Mouse (Mus musculus) kidney, adult 9 months (tissue): ENCODE measurements around the gene Spata18.
A peak's percentile ranks its signal among the peaks of the same experiment; 100 is the strongest.

Experiments
- DNase-seq: peaks from one replicate; pipeline ENCODE4 v3.0.0; 2022

Gene Spata18

GRCm38 (mm10) chr5:73667877-73668276 lies 16.7 kb downstream of the Spata18 start:
- no peak for DNase-seq

- DNase-seq, result no peak
Measured at GRCm38 (mm10) chr5:73669386-73669785, 18.2 kb downstream of the Spata18 start.

GRCm38 (mm10) chr5:73675604-73676003 lies 24.4 kb downstream of the Spata18 start:
- DNase-seq, result no peak

- DNase-seq, result no peak
Measured at GRCm38 (mm10) chr5:73676626-73677025, 25.4 kb downstream of the Spata18 start.

- DNase-seq, result no peak
Measured at GRCm38 (mm10) chr5:73683221-73683620, 32.0 kb downstream of the Spata18 start.

DNA sequence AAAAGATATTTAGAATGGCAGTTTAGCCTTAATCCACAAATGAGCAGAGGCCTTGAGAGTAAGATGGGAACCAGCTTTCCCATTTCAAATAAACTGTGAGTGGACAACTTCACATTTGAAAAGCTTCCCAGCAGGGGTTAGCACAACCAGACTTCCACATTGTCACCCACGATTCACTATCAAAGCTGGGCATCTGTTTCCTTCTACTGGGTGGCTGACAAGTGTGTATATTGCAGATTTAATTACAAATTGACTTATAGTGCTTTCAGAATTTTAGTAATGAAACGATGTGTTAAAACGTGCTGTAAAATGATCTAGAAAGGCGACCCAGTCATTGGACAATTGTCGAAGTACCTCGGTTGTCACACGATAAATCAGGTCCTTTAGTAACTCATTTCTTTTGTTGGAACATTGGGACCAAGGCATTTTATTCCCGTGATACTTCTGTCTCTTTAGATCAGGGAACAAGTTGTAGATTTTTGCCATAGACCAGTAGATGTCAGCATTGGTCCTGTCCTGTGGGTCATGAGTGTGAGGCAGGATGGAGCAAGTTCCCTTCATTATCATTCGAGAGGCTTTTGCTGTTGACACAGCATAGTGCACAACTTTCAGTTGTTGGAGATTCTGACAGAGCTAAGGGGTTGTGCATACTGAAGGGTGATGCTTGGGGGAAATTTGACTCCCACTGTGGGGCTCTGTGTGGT lies 32.7 kb downstream of the Spata18 start:
- no peak for DNase-seq

GRCm38 (mm10) chr5:73686149-73686548 lies 35.0 kb downstream of the Spata18 start:
- peak; percentile 24 for DNase-seq

DNA sequence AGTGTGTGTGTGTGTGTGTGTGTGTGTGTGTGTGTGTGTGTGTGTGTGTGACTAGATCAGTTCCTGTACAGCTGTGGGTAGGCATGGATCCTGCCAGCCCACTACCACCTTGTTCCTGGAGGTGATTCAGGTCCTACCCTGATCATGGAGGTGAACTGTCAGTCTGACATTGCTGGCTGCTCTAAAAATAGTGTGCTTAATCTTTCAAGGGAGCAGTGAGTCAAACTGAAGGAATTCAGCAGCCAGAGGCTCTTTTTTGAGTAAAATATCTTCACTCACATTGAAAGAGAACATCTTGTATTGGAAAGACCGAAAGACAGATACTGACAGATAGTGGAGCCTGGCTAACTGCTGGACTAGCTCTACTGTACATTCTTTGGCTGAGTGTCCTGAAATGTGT lies 37.4 kb downstream of the Spata18 start:
- no peak for DNase-seq

DNA sequence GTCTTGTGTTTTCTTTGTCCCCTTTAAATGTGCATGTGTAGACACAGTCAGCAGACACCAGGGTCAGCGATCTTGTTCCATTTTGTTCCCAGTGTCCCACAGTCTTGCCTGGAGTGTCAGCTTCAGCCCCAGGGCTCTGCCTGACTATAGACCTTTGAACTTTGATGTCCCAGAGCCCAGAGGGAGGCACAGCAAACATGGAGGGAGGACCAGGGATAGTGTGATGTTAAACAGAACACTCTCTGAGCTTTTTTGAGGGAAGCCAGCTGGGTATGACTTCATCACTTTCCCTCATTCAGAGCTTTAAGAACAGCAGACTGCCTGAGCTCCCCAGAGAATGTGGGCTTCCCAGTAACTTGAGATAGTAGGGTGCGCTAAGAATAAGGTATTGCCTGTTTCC lies 39.0 kb downstream of the Spata18 start:
- DNase-seq, result no peak

- no peak for DNase-seq
Measured at GRCm38 (mm10) chr5:73691723-73692520, 40.7 kb downstream of the Spata18 start.

DNA sequence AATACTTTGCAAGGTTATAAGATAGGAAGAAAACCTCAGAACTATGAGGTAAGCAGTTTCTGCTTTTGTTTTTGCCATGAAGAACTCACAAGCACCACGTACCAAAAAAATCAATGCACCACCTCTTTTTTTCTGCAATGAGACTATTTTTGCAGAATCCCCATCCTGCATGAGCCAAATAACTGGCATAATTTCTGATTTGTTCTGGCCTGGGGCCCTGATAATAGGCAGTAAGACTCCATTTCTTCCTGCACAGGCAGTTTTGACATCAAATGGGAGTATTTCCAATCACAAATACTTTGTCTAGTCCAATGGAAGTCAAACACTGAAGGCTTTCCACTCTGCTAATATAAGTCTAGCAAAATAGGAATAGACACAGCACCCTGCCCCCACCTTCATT lies 42.6 kb downstream of the Spata18 start:
- DNase-seq, result no peak

DNA sequence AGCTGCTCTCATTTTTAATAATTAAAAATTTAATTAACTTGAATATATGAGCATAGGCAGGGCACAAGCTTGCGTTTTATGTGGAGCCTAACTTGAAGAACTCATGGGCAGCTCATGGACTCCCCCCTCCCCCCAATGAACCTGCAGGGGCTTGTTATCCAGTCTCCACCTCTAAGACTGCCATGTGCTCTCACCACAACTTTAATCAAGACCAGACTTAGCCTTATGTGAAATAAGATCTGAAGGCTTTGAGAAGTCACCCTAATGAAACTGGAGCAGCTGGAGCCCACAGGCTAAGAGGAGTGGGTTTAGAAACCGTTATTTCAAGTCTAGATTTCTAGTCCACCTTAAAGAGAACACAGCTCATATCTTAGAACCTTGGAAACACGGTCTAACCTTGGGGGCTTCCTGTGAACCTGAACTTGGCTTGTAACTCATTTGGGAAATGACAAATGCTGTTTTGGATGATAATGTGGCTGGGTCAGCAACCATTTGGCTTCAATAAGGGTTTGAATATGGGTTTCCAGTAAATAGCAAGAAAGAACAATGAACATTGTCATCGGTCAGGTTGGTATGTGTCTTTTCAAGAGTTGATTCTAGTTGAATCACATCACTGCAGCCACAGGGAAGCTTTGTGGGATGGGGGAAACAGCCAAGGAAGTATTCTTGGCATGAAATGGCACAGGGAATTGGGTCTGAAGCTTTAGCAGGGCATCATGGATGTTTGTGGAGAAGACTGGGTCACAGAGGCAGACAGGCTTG lies 43.3 kb downstream of the Spata18 start:
- no peak for DNase-seq

GRCm38 (mm10) chr5:73697700-73698099 lies 46.5 kb downstream of the Spata18 start:
- no peak for DNase-seq

DNA sequence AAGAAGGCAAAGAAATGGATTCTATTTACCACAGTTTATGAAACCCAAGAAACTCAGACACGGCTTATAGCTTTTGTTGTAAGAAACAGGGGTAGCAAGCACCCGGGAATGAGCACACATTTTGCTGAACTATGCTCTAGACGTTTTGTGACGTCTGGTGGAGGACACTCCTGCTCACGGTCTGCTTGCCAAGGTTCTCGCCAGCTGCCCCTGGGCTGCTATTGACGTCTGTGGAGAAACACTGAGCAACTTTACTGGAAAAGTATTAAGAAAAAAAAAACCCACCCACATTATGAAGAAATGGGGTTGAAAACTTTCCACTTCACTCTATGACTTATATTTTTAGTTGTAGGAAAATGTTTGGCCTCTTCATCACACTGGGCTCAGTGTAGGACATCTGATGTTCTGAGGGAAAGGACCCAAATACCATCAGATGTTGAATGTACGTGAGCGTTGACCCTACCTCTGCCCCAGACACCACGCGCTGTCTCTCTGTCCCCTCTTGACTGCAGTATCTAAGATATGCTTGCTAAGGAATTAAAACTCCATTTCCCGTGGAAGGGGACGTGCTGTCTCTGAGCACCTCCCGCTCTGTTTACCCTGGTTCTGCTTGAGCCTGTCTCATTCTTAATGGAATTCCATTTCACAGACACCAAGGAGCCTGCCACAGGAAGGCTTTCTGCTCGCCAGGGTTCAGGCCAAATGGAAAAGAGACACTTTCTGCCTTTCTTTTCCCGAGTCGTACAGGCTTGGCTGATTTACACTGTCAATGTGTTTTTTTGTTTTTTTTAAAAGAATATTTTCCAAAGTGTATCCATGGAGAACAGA lies 50.1 kb downstream of the Spata18 start:
- no peak for DNase-seq

DNA sequence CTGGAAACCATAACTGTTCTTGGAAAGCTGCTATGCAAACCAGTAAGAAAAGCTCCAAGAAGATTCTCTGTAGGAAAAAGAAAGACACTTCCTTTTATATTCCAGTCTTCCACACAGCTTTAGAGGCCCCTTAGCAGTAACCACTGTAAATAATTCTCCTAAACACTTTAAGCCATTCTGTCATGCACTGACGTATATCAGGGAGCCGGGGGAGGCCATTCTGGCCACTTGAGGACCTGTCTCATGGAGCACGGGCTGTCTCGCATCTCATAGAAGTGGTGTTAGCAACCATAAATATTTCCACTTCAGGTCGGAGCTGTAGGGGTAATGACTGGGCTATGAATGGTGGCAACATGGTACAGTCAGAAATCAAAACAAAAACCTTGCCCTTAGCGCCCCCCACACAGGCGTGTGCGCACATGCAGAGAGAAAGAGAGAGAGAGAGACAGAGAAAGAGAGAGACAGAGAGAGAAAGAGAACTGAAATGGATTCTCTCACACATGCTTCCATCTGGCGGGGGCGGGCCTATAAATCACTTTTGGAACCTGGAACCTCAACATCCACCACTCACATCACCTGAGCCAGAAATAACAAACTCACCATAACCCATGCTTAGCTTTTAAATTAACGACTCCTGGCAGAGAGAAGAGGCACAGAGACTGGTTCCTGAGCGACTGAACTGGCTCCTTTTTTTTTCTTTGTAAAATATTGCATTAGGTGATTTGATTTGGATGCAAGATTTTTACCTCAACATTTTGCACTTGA lies 50.9 kb downstream of the Spata18 start:
- no peak for DNase-seq

DNA sequence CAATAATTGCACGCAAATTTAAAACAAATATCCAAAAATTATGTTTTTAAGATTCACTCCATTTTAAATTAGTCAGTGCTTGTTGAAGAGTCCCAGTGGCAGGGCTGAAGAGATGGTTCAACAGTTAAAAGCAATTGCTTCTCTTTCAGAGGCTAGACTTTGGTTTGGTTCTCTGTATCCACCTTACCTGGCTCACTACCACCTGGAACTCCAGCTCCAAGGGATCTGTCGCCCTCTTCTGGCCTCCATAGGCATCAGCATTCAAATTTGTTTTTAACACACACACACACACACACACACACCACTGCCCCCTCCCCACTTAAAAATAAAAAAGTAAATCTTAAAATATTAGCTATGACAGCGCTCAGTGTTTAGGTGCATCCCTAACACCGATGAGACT lies 51.9 kb downstream of the Spata18 start:
- no peak for DNase-seq

DNA sequence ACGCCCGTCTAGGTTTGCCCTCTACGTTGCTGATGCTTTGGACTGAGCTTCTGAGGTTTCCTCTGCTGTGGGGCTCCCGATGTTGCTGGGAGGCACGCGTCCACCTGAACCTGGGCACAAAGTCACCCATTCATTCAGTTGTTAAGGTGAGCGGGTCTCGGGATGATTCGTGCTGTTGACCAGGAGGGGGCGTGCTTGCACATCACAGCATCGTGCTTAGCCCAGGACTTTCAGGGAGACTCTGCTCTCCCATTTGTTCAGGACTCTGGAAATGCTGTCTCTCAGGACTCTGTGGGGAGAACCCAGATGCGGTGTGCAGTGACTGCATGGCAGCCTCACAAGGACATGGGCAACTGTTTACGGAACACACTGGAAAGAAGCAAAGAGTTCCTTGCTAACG lies 53.1 kb downstream of the Spata18 start:
- no peak for DNase-seq

GRCm38 (mm10) chr5:73704757-73705156 lies 53.6 kb downstream of the Spata18 start:
- no peak for DNase-seq

DNA sequence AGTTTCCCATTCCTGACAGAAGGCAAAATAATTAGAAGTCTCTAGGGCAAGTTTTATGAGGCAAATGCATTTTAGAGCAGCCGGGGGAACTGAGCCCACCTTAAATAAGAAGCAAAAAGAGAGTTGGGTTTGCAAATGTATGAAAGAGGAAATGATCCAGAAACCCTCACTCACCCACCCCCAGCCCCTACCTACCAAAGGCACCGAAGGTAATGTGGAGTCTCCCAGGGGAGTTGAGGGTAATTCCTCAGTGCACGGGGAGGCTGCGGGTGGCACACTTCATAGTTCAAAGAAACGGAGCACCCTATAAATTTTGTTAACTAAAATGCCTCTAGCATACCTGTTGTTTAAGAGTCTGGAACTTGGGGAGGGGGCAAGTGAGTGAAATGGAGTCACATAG lies 54.1 kb downstream of the Spata18 start:
- no peak for DNase-seq

- no peak for DNase-seq
Measured at GRCm38 (mm10) chr5:73712852-73713251, 61.7 kb downstream of the Spata18 start.

DNA sequence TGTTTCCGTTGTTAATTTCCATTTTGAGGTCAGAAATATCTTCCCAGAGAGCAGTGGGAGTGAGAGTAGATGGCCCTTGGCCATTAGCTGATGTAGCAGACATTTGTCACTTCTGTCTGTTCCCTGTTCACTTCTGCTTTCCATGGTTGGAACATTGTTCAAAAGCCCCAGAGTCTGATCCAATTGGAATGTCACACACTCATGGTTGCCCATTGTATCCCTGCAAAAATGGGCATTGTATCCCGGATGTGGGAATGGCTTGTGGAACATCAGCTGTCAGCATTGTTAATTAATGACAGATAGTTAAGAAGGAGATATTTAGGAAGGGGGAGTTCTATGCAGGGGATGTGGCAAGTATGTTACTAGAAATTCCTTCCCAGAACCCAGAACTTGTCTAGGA lies 65.8 kb downstream of the Spata18 start:
- DNase-seq, result no peak

DNA sequence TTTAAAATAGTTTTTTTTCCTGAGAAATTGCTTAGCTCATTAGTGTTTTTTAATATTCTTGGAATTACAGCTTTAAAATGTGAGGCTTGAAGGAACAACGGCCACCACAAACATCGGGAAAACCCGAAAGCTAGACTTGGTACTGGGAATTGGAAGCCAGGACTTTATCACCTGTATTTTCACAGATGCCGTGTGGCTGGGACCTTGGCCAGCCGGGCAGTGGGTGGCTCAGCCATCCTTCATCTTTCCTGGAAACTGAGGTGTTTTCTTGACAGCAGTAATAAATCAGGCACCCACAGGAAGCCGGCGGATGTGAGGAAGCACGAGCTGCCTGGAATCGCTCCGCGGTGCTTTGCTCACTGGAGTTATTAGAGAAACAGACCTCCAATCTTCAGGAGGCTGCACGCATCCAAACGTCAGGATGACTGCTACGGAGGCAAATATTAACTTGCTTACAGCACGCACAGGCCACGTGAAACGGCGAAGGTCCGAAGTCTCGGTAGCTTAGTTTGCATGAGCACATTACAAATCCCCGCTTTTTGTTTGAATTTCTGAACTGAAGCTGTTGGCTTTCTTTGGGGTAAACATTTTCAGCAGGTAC lies 70.6 kb downstream of the Spata18 start:
- DNase-seq, result peak; percentile 77
